Mouse (Mus musculus) megakaryocyte-erythroid progenitor cell, adult 5-6 weeks (primary cell): ENCODE results near the gene 2610528A11Rik. TPM values are rescaled to one million over a fixed set of nuclear protein-coding genes. Genes with fewer than 3 reads are reported as not detected.
"Not testable (repeated sequence)": the region's sequence is repeated elsewhere in the genome, so short reads cannot be mapped to it uniquely, and the experiment has no call there.

Source experiments
- ATAC-seq: replicated peaks from 2 replicates; pipeline ENCODE4 v1.8.0; 2016; ENCODE audit warnings: mild to moderate bottlenecking, inconsistent platforms; ENCODE audit not compliant: severe bottlenecking, poor library complexity, low FRiP score, low TSS enrichment
- total RNA-seq, 2 experiments: library from RNA; stranded (forward) in 1 of 2; stranded (reverse) in 1 of 2; fragments of 200-1000, 215-1000 nt in 1 of 2; fragments of >200 nt in 1 of 2; fragmentation: Nextera tagmentation in 1 of 2; gene quantifications; 2 replicates each; pipeline ENCODE4 v1.2.3; 2014 to 2017

The 2610528A11Rik gene
- total RNA-seq (2014; fragmentation: Nextera tagmentation), result not detected in 2 replicates
- 1.3 and 2.9 TPM in 2 replicates for total RNA-seq (2017)

- no peak for ATAC-seq
Observed at GRCm38 (mm10) chr14:37113922-37114321, at the start of gene 2610528A11Rik. 2610528A11Rik (minus strand) TSS chr14:37114022.

- peak; percentile 98 for ATAC-seq
Observed at GRCm38 (mm10) chr14:37163277-37163956, 49.6 kb upstream of the 2610528A11Rik start.

- ATAC-seq, result no peak
Observed at GRCm38 (mm10) chr14:37154391-37154790, 40.6 kb upstream of the 2610528A11Rik start.

GRCm38 (mm10) chr14:37139051-37139710 is 25.4 kb upstream of the 2610528A11Rik start:
- no peak for ATAC-seq

- not testable (repeated sequence) for ATAC-seq
Observed at GRCm38 (mm10) chr14:37137596-37137995, 23.8 kb upstream of the 2610528A11Rik start.

- no peak for ATAC-seq
Observed at GRCm38 (mm10) chr14:37136110-37136509, 22.3 kb upstream of the 2610528A11Rik start.

GRCm38 (mm10) chr14:37135671-37136070 is 21.8 kb upstream of the 2610528A11Rik start:
- ATAC-seq, result peak; percentile 32

- peak; percentile 99 for ATAC-seq
Observed at GRCm38 (mm10) chr14:37135127-37135593, 21.3 kb upstream of the 2610528A11Rik start, which contains the start of gene Ghitm. Ghitm (minus strand) TSS chr14:37135272.

- peak; percentile 53 for ATAC-seq
Observed at GRCm38 (mm10) chr14:37134304-37135126, 20.7 kb upstream of the 2610528A11Rik start.

GRCm38 (mm10) chr14:37127652-37128051 is 13.8 kb upstream of the 2610528A11Rik start:
- peak; percentile 86 for ATAC-seq

GRCm38 (mm10) chr14:37119233-37119632 is 5.4 kb upstream of the 2610528A11Rik start:
- no peak for ATAC-seq

GRCm38 (mm10) chr14:37112931-37113330 is 891 bp downstream of the 2610528A11Rik start:
- ATAC-seq, result no peak

GRCm38 (mm10) chr14:37111371-37111770 is 2.5 kb downstream of the 2610528A11Rik start:
- ATAC-seq, result no peak

- no peak for ATAC-seq
Observed at GRCm38 (mm10) chr14:37110456-37110855, 3.4 kb downstream of the 2610528A11Rik start.

- ATAC-seq, result no peak
Observed at GRCm38 (mm10) chr14:37109975-37110374, 3.8 kb downstream of the 2610528A11Rik start.

- ATAC-seq, result no peak
Observed at GRCm38 (mm10) chr14:37109460-37109859, 4.4 kb downstream of the 2610528A11Rik start.

GRCm38 (mm10) chr14:37105846-37106245 is 8.0 kb downstream of the 2610528A11Rik start:
- ATAC-seq, result no peak

- ATAC-seq, result no peak
Observed at GRCm38 (mm10) chr14:37104747-37105146, 9.1 kb downstream of the 2610528A11Rik start.

- ATAC-seq, result no peak
Observed at GRCm38 (mm10) chr14:37102484-37102883, 11.3 kb downstream of the 2610528A11Rik start.

- ATAC-seq, result no peak
Observed at GRCm38 (mm10) chr14:37101531-37101930, 12.3 kb downstream of the 2610528A11Rik start.
